Mouse (Mus musculus) Patski (cell line): Measurements from ENCODE around the gene Osbpl7. TPM values are rescaled to one million over a fixed set of nuclear protein-coding genes. Genes with fewer than 3 reads are reported as not detected.

Experiments
- ATAC-seq: fragments of 100-300 bp; one replicate; pipeline ENCODE4 v1.8.0; 2021
- CTCF ChIA-PET: fragments of 350-600 bp; sonication (Branson Sonifier 250); formaldehyde crosslinking; loops from one replicate; lab custom pipeline; 2022; ENCODE audit warnings: inconsistent platforms; lab: Charles Lee
- POLR2A ChIA-PET: fragments of 350-600 bp; sonication (Branson Sonifier 250); formaldehyde crosslinking; loops from one replicate; lab custom pipeline; 2022; ENCODE audit warnings: antibody characterized with exemption, inconsistent platforms; lab: Charles Lee
- DNase-seq: peaks from one replicate; pipeline ENCODE4 v3.0.0-alpha.2; 2011; ENCODE audit warnings: low read depth, low spot score
- H3K27me3 ChIP-seq: fragments of 371-371 bp; one replicate; pipeline ENCODE4 v1.5.1; 2021
- CTCF ChIP-seq: fragments of 100-300 bp; IDR thresholded peaks from one replicate; pipeline ENCODE4 v1.5.1; 2021
- in situ Hi-C: fragments of 300-500 bp; cut with MboI; formaldehyde crosslinking; loops from 3 replicates; pipeline ENCODE4 v1.11.1; 2018; ENCODE audit warnings: low pct_unique_long_range_greater_than_20kb, mixed read lengths
- polyA plus RNA-seq: library from polyadenylated mRNA; unstranded; gene quantifications from one replicate; pipeline ENCODE4 v1.2.3, GENCODE M21; 2021

The Osbpl7 gene
- polyA plus RNA-seq, 1 experiment from 2014 or later: 11.1 TPM

DNA sequence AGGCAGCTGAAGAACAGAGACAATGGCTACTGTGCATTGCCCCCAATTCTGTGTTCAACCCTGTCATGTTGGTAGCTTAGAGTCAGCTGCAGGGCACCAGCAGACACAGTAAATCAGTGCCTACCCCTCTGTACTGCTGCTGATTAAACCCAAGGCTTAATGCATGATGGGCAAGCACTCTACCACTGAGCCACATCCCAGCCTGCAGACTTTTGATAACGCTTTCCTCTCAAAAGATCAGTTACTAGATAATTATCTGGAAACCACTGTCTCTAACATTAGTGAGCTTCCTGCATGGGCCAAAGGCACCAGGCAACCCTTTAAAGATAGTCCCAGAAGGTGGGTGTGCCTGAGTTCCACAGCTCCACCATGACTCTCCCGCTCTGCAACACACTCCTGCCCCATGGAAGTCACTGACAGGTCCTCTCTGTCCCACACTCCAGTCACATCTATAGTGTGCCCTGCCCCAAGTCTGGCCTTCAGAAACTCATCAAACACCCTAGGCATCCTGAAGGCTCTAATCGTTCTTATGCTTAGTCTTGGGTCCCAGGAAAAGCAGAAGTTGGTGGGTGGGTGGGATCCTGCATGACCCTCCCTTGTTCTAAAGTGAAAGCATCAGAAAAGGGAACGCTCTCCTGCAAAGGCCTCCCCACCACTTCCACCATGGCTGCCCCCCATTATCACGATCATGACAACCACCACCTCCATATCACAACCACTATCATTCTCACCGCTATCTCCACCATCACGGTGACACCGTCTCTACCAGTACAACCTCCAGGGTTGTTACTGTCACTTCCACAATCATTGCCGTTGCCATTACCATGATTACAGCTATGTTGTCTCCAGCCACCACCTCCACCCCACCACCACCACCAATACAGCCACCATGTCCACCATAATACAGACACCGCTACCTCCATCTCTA is 53.0 kb downstream of the Osbpl7 start:
- ATAC-seq: no peak
- CTCF ChIA-PET: interaction anchor here (1.8 to 2.1 kb wide), 2 partner anchors 43 to 44 kb away, joined by 4 to 6 read pairs; no protein-coding TSS in a partner anchor
- TF ChIP-seq CTCF: no peak
- no peak for DNase-seq
- in situ Hi-C loops: loop anchor here (5.0 kb wide), 1 partner anchor 44 kb away; no protein-coding TSS in a partner anchor
- peaks cover 29% of the 10 kb centered on the region for H3K27me3 ChIP-seq
- POLR2A ChIA-PET: interaction anchor here (0.6 kb wide), 1 partner anchor 27 kb away, joined by 5 read pairs; no protein-coding TSS in a partner anchor

DNA sequence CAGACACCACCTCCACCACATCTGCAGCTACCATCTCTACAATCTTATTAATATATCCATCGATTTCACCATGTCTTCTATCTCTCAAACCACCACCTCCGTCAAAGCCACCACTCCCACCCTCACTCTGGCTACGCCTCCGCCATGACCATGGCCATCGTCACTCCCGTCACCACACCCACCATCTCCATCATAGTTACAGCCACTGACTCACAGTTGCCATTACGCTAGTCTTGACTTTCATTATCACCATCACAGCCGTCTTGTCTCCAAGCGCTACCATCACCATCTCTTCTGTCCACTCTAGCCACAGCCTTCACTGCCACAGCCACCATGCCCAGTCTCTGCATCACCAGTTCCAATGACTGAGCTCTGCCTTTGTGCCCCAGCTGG is 53.7 kb downstream of the Osbpl7 start:
- no peak for DNase-seq
- ChIA-PET POLR2A (interaction anchor here (0.6 kb wide), 1 partner anchor 26 kb away, joined by 5 read pairs; no protein-coding TSS in a partner anchor), CTCF (interaction anchor here (1.8 to 2.1 kb wide), 2 partner anchors 42 to 43 kb away, joined by 4 to 6 read pairs; no protein-coding TSS in a partner anchor)
- H3K27me3 ChIP-seq: peaks cover 24% of the 10 kb centered on the region
- in situ Hi-C loops: loop anchor here (5.0 kb wide), 1 partner anchor 43 kb away; no protein-coding TSS in a partner anchor
- TF ChIP-seq CTCF: no peak
- ATAC-seq: no peak

- CTCF ChIA-PET: no interaction called here
- in situ Hi-C loops: no loop called here
- peaks cover 40% of the 10 kb centered on the region for H3K27me3 ChIP-seq
- TF ChIP-seq CTCF: no peak
- ATAC-seq: no peak
- POLR2A ChIA-PET: no interaction called here
- DNase-seq: no peak
Observed at GRCm38 (mm10) chr11:97108976-97109375, 58.5 kb downstream of the Osbpl7 start.

- no peak for DNase-seq
- ATAC-seq: no peak
- CTCF ChIA-PET: no interaction called here
- in situ Hi-C loops: no loop called here
- no peak for TF ChIP-seq CTCF
- peaks cover 58% of the 10 kb centered on the region for H3K27me3 ChIP-seq
- POLR2A ChIA-PET: no interaction called here
Observed at GRCm38 (mm10) chr11:97112519-97113125, 62.2 kb downstream of the Osbpl7 start.

- POLR2A ChIA-PET: no interaction called here
- in situ Hi-C loops: no loop called here
- CTCF ChIA-PET: no interaction called here
- peaks cover 51% of the 10 kb centered on the region for H3K27me3 ChIP-seq
- DNase-seq (no peak), ATAC-seq (no peak)
- no peak for TF ChIP-seq CTCF
Observed at GRCm38 (mm10) chr11:97114671-97115601, 64.5 kb downstream of the Osbpl7 start, which contains the start of gene Tbx21. Gene Tbx21 (minus strand): TSS chr11:97115331.

GRCm38 (mm10) chr11:97115797-97116196 is 65.4 kb downstream of the Osbpl7 start:
- in situ Hi-C loops: no loop called here
- peaks cover 50% of the 10 kb centered on the region for H3K27me3 ChIP-seq
- DNase-seq: no peak
- TF ChIP-seq CTCF: no peak
- CTCF ChIA-PET: interaction anchor here (1.5 kb wide), 1 partner anchor 14 kb away, joined by 3 read pairs; no protein-coding TSS in a partner anchor
- POLR2A ChIA-PET: interaction anchor here (0.5 to 0.6 kb wide), 2 partner anchors 20 to 858 kb away, joined by 3 read pairs; no protein-coding TSS in a partner anchor
- no peak for ATAC-seq

Other genes with a start within 250 kb of the Osbpl7 start
- 362 TPM for gene Nfe2l1, start 220.7 kb upstream of the Osbpl7 start, polyA plus RNA-seq
- 56.7 TPM for gene Copz2, start 200.8 kb upstream of the Osbpl7 start, polyA plus RNA-seq
- 95.8 TPM for gene Cdk5rap3, start 134.1 kb upstream of the Osbpl7 start, polyA plus RNA-seq
- 2.1 TPM for gene Prr15l, start 122.5 kb upstream of the Osbpl7 start, polyA plus RNA-seq
- 26.5 TPM for gene Pnpo, start 106.6 kb upstream of the Osbpl7 start, polyA plus RNA-seq
- gene Sp2, start 67.7 kb upstream of the Osbpl7 start, polyA plus RNA-seq: 13.0 TPM
- 0.53 TPM for gene Sp6, start 37.2 kb upstream of the Osbpl7 start, polyA plus RNA-seq
- 47.0 TPM for gene Scrn2, start 20.7 kb upstream of the Osbpl7 start, polyA plus RNA-seq
- gene Lrrc46, start 9.2 kb upstream of the Osbpl7 start, polyA plus RNA-seq: 5.4 TPM
- gene Mrpl10, start 9.1 kb upstream of the Osbpl7 start, polyA plus RNA-seq: 87.0 TPM
- not detected for gene Tbx21, start 64.7 kb downstream of the Osbpl7 start, polyA plus RNA-seq
- gene Tbkbp1, start 100.9 kb downstream of the Osbpl7 start, polyA plus RNA-seq: 2.8 TPM
- gene Kpnb1, start 137.3 kb downstream of the Osbpl7 start, polyA plus RNA-seq: 187 TPM
- gene Npepps, start 230.0 kb downstream of the Osbpl7 start, polyA plus RNA-seq: 114 TPM